Mouse (Mus musculus): Measurements from ENCODE around the gene Robo2.

Robo2 gene

DNA sequence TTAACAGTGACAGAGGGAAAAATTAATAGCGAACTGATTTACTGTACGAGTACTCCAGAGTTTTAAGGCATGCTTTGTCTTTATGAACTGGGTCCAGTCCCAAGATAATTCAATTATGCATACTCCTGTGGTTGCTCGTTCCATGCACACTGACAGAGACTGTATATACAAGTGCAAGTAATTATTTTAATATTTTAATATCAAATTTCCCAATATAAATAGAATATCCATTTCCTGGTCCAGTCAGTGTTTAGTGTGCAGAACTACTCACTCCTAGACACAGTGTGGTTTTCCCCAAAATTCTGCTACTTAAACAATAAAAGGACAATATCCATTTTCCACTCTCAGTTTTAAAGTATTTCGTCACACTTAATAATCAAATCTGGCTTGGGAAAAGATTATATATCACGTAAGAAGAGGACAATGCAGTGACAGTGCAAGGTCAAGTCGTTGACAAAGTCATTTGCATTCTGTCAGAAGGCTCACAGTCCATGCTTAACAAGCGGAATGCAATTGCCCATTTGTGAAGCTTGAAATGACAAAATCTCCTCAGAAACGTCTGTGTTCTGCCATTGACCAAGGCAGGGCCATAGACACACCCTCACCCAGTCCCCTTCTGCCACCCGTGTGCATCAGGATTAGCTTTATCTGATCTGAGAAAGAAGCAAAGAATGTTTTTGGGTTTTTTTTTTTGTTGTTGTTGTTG is 89.8 kb downstream of the Robo2 start:
- DNase-seq (ENCODE audit: inconsistent ontology term), result peak; percentile 51

DNA sequence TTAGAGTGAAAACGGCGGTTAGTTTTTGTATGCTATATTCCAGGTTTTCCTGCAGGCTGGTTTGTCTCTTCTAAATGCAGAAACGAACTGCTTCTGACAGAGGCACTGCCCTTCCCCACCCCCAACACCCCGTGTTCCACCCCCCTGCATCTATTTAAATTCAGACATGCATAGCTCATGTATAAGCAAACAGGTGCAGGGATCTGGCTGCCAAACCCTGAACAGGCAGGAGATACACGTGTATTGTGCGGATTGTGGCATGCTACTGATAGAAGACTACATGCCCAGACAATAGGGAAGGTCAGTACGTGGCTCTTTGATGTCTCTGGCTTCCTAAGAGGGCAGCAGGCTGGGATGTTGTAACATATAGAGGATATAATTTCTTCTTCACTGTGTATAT is 95.5 kb downstream of the Robo2 start:
- no peak for DNase-seq (ENCODE audit: inconsistent ontology term)

DNA sequence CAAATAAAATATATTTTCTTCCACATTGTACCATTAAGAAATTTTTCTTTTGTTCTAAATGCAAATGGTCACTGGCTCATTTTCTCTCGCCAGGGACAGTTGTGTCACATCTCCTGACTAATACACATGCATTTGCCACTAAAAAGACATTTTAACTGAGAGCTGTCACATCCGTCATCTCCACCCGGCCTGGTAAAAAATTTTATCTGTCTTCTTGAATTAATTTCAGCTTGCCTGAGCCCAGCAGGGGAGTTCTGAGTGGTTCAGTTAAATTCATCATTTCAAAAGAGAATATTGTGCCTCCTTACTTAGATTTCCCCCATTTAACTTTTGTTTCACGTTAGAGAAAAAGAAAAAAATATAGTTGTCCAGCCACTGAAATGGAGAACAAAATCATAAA is 98.4 kb downstream of the Robo2 start:
- DNase-seq (ENCODE audit: inconsistent ontology term), result peak; percentile 85

DNA sequence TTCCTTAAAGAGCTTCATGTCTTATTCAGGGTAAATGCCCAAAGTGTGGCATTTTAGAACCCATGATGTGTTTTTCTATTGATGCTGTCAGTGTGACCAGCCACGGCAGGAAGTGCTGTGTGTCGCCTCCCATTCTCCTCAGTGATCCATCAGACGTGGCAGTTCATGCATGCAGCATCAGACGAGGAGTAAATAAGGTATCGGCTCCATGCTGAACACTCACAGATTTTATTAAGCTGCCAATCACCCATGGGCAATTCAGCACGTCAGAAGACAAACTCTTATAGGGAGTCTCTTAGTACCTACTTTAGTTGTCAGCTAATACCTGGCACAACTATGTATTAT is 104.1 kb downstream of the Robo2 start:
- no peak for DNase-seq (ENCODE audit: inconsistent ontology term)

DNA sequence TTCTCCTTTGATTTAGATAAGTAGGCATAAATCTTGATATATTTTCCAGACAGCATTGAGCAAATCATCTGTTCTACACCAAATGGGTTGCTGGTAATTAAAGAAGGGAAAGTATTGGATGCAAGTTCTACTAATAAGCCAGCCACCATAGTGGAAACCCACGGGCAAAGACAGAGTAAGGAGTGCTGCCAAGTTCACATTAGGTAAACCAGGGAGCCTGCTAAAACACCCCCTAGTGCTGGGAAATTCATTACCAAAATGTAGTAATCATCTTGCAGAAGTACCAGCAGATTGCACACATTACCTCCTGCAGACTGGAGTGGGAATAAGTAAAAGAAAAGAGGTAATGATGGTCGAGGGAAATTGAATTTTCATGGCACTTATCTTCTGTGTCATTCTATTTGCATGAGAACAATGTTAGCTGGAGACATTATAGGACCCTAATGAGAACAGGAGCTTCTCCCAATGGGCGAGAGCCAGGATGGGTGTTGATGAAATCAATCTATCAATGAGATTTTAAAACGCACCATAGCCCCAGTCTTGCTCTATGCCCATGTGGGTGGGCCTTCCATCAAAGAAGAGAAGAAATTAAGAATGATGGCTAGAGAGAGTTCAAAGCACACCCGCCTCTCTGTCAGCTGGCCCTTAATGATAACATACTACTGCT is 104.6 kb downstream of the Robo2 start:
- no peak for DNase-seq (ENCODE audit: inconsistent ontology term)

DNA sequence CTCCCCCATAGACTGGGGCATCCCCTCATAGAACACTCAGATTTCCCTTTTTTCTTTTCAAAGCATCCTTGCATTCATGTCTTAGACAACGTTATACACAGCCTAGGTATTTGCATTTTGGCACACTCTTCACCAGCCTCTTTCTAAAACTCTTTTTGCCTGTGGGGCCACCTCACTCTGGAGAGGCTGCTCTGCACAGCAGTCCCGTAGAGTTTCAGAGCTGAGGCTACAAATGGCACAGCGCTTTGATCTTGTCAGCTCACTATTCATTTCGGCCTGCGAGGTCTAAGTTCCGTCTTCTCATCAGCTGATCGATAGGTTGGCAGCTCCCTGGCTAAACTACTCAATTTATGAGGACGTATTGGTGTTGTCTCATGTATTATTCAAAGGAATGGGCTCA is 123.7 kb downstream of the Robo2 start:
- no peak for DNase-seq (ENCODE audit: inconsistent ontology term)

DNA sequence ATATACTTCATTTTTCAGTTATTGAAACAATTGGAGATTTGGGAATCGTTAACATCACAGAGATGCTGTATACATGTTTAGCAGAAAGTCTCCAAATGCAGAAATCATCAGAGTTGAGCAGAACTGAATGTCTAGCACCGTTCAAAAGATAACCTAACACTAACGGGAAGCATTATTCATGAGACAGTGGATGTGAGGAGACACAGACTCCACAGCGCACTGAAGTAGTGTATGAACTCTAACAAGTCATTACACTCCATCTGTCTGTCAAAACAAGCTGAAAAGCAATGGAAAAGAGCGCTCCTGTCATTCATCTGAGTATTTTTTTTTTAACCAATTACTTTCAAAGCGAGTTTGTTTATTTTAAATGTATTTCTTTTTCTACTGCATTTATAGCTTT is 129.1 kb downstream of the Robo2 start:
- no peak for DNase-seq (ENCODE audit: inconsistent ontology term)

DNA sequence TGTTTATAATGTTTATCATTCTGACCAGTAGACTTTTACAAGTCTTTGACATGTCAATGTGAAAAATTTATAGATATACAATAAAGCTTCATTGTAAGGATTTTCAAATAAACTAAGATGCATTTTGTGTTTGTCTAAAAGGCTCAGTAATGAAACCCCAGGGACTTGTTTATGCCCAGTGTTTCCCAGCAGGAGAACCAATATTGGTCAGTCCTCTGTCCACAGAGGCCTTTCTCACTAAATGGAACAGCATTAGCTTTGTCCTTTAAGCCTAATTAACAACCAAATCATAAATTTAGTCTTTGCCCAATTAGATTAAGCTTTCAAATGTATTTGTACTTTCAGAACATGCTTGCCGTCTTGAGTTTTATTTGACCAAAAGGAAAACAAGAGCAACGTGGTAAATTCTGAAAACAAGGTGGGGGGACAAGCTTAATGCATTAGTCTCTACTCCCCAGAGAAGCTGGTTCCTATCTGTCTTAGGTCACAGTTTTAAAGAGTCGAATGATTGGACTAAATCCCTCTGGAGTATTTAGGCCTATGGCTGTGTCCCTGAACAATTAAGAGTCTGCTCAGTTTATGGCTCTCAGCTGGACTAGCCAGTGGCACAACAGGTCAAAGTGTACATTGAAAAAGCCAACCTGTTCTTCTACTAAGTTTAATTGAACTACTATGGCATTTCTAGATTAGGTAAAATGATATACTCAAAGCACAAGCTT is 134.6 kb downstream of the Robo2 start:
- DNase-seq (ENCODE audit: inconsistent ontology term), result no peak

DNA sequence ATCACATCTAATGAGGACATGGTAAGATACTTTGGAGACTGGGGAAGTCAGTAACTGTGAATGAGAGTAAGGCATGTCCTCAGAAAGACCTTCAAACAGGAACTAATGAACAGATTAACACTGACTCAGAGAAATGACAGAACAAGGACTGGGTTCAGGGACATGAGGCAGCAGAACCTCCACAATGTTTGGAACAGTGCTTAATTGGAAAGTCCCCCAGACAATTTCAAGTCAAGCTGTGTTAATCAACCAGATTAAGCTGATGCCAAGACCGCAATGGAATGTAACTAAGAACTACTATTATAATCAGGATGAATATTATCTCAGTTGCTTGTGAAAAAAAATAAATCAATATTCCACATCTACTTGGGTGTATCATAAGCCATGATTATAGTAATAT is 137.0 kb downstream of the Robo2 start:
- DNase-seq (ENCODE audit: inconsistent ontology term), result peak; percentile 88

DNA sequence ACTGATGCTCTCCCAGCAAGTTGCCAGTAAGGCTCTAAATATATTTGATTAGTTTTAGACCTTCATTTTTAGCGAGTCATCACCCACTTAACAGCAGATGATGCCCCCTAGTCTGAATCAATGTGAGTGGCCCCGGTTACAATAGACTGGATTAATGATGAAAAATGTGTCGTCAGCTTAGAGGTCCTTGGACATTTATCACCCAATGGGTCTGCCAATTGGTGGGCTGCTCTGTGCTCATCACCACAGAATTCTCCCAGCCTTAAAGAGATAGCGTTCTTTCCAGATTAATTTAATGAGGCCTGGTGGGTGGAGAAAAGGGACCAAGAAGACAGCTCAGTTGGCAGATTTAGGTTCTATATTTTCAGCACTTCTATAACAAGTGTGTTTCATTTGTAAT is 138.6 kb downstream of the Robo2 start:
- no peak for DNase-seq (ENCODE audit: inconsistent ontology term)

DNA sequence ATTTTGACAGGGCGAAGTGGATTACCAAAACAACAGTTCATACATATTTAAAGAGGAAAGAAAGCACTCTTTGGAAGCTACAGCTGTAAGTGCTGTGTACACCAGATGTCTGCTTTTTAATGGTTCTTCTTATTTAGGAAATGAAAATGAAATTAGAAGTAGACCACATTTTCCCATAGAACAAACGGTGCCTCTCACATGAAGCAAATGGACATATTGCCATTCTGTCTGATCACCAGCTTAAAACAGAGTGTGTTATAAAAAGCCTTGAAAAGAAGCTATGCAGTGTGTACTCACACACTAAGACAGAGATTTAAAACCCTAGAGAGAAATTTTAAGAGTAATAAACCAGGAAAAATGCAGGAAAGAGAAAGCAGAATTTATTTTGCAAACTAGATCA is 153.4 kb downstream of the Robo2 start:
- DNase-seq (ENCODE audit: inconsistent ontology term), result no peak

DNA sequence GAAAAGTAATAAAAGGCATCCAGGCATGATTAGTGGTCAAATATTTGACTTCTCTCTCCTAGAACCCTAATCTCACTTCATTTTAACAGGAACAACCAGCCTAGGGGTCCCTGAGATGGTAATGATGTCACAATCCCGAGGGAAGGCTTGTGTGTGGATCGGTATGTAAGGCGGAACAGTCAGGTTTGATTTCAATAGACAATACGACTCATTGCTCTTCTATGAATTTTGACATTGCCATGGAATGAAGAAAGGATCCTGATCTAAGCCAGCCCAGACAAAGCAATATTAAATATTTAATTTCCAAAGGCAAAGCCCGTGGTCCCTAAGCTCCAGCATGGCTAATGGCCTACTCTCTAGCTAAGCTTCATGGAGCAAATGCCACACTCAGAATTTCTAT is 167.2 kb downstream of the Robo2 start:
- peak; percentile 32 for DNase-seq (ENCODE audit: inconsistent ontology term)

DNA sequence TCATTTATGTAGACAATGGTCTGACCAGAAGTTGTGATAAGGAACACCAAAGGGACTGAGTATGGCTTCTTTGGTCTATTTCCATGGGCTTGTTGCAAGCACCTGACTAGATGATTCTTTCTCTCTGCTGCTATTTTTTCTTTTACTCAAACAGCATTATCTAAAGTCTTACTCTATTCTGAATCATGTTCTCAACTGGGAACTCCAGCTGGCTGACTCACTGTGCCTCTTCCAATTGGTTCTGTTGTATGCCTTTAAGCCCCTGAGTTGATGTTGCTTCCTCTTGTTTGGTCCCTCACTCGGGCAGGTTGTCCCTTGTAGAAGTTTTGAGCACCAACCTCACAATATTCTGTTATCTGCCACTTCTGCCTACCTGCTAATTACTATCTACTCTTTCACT is 170.1 kb downstream of the Robo2 start:
- no peak for DNase-seq (ENCODE audit: inconsistent ontology term)

DNA sequence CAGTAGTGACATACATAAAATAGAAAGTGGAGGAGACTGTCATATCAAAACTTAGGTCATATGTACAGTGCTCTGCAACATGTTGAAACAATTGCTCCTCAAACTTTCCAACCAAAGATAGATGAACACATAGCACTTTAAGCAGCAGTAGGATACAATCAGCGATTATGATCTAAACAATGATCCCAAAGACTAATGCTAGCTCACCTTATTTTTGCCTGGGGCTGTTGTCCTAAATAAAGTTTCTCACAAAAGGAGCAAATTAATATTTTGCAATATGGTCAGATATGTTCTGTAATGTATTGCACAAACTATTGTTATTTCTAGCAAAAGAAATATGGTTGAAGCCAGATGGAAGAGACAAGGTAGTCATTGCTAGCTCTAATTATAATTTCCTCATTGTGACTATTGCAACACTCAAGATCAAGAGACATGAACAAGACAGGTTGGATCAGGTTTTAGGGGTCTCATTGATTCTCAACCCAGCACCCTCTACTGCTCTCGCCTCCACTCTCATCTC is 174.2 kb downstream of the Robo2 start:
- no peak for DNase-seq (ENCODE audit: inconsistent ontology term)

DNA sequence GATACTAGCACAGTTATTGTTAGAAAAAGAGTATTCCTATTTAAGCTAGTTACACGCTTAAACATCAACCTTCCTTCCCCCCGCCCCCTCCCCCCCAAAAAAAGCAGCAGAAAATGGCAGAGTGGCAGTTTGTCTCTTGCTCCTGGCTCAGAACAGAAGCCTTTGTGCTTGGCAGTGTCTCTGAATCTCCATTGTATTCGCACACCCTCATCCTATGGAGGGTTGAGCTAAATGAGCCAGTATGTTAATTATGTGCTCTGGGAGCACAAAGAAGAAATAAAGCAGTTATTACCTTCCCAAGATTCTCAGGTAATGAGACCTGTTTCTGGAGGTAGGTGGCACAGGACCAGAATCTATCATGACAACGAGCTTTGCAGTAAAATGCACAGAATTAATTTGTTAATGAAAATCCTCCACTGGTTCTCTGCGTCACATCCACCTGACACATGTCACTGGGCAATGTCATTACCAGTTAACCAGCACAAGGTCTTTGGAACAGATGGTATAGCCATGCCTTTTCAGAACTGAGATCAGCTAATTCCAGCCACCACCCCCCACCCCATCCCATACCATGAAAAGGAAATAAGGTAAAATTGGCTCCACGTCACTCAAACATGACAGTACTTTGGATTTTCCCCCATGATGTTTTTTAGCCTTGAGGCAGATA is 177.1 kb downstream of the Robo2 start:
- no peak for DNase-seq (ENCODE audit: inconsistent ontology term)

DNA sequence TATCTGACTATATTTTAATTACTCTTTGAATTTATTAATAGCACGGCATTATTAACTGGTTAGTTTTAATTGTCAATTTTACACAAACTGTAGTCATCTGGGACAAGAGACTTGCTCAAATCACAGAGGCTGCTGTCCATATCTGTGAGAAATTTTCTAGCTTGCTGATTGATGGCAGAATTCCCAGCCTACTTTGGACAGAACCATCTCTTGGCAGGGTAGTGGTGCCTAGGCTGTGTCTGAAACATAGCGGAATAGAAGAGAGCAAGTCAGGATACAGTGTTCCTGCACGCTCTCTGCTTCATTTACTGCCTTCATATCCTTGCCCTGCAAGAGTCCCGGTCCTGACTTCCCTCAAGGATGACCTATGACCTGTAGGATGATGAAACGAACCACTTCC is 178.0 kb downstream of the Robo2 start:
- DNase-seq (ENCODE audit: inconsistent ontology term), result no peak

DNA sequence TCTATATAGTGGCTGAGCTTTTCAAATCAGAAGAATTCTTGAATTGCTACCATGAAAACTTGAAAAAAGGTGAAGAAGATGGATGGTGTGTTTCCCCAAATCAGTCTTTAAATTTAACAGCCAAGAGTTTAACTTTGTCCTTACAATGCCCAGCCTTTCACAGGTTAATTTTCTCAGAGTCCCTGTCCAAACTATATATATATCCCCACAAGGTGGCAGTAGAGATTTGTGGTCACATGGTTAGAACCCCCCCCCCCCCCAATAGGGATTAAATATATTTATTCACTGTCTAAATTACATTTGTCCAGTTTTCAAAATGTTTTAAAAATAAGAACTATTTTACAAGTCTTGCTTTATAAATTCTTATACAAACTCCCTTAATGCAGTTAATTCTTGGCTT is 184.3 kb downstream of the Robo2 start:
- DNase-seq (ENCODE audit: inconsistent ontology term), result no peak

DNA sequence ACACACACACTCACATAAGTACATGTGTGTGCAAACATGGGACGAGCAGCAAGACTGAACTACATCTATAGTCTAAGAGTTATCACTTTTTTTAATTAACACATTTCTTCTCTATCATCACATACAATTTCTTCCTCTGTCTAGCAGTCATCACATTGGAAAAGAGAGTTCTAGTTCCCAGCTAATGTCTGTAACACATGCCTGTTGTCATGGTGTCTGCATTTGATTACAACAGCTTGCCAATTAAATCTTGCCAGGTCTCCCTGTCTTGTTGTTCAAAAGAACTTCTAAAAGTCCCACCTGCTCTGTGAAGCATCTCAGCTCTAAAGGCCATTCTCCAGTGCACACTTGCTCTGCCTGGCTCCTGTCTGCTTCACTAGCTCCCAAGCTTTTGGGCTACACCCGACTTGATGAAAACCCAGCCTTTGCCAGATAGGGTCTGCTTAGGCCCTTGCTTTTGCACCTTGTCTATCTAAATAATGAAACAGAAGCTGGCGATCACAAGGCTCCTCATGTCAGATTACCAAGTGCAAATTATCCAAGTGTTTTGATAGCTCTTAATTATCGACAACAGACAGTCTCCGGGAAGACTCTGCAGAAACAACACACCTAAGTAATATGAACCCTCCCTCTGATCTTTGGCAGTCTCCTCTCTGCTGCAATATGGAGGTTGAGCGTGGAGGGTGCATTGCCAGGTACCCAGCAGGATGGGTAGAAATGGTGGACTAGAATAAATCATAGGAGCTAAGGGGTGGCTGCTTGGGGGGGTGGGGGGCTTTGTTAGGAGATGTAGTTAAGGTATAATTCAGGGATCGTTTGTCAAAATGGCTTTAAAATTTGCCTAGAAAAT is 186.0 kb downstream of the Robo2 start:
- DNase-seq (ENCODE audit: inconsistent ontology term), result no peak

DNA sequence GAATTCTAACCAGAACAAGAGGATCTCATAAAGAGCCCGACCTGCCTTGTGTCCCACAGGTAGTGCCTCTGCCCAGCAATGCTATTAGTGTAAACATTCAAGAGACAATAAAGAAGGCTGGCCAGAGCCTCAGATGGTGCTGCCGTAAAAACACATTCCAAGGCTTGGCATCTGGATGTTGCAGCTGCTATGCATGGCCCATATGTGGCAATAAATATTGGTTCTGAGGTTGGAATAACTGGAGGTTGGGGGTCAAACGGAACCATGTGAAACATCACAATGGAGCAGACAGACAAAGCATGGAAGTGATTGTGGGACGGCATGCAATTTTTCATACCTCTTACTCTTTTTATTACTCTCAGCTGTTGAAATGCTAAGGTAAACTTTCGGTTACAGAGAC is 189.1 kb downstream of the Robo2 start:
- no peak for DNase-seq (ENCODE audit: inconsistent ontology term)

DNA sequence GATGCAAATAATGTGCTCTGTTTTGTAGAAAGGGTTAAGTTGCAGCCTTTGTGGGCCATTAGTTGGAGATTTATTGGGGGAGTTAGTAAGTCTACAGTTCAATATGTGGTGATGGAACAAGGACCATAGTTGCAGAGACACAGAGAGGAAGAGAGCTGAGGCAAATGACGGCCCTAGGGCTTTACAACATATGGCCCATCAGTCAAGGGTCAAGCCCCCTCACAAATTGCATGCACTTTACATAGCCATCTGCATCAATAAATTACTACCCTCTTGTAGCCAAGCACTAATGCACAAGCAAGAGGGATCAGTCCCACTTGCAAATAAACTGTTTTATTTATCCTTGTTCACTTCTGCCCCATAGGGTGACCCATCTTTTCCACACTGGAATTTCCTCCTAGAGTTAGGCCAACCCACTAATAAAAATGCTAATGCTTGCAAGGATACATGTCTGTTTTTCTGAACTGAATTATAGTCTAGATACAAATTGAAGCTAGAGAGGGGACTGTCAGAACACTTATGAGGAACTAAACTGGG is 194.7 kb downstream of the Robo2 start:
- no peak for DNase-seq (ENCODE audit: inconsistent ontology term)

DNA sequence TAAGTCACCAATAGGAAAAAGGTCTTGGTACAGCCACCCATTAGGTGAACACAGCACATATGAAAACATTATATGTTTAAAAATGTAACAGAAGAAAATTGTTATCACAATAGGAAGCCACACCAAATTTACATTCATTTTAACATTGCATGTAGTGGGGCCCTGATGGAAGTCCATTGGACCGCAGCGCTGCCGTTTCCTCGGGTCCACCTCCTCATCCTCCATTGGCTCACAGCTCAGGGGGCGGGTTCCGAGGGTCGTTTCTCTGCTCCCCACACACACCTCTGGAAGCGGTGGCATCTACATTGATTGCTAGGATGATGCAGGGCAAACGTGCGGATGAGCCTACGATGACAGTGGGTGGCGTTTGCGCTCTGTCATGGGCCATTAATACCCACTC is 195.8 kb downstream of the Robo2 start:
- no peak for DNase-seq (ENCODE audit: inconsistent ontology term)

All from Muller cell, postnatal 12 days (primary cell).